Mouse (Mus musculus) testis, adult 2 months (tissue): Measurements from ENCODE around the gene Armc8. TPM values are rescaled to one million over a fixed set of nuclear protein-coding genes. Genes with fewer than 3 reads are reported as not detected.

Source experiments
- H3K27ac ChIP-seq: fragments of 200-500 bp; 2 replicates; pipeline ENCODE4 v1.5.1; 2012; ENCODE audit warnings: low read depth, low read length; ENCODE audit not compliant: control insufficient read depth, insufficient read depth
- H3K27me3 ChIP-seq: fragments of 200-500 bp; 2 replicates; pipeline ENCODE4 v1.6.1; 2012; ENCODE audit warnings: mild to moderate bottlenecking, low read length, moderate library complexity; ENCODE audit not compliant: control insufficient read depth, insufficient read depth
- H3K36me3 ChIP-seq: fragments of 200-500 bp; 2 replicates; pipeline ENCODE4 v1.6.1; 2012; ENCODE audit warnings: mild to moderate bottlenecking, low read length; ENCODE audit not compliant: control insufficient read depth, insufficient read depth
- H3K4me1 ChIP-seq: fragments of 200-500 bp; 2 replicates; pipeline ENCODE4 v1.6.1; 2012; ENCODE audit warnings: low read length; ENCODE audit not compliant: control insufficient read depth, insufficient read depth
- H3K4me3 ChIP-seq: fragments of 200-500 bp; 2 replicates; pipeline ENCODE4 v1.5.1; 2012; ENCODE audit warnings: low read depth, mild to moderate bottlenecking, low read length, moderate library complexity, mixed read lengths; ENCODE audit not compliant: control insufficient read depth
- CTCF ChIP-seq: fragments of 200-500 bp; IDR thresholded peaks from 2 replicates; pipeline ENCODE4 v1.5.1; 2012; ENCODE audit warnings: low read depth, mild to moderate bottlenecking, inconsistent platforms, low read length, moderate library complexity; ENCODE audit not compliant: control insufficient read depth, insufficient read depth, insufficient replicate concordance
- POLR2A ChIP-seq: fragments of 200-500 bp; IDR thresholded peaks from 2 replicates; pipeline ENCODE4 v1.6.1; 2012; ENCODE audit warnings: low read depth, mild to moderate bottlenecking, inconsistent platforms, low read length, moderate library complexity; ENCODE audit not compliant: control insufficient read depth
- polyA plus RNA-seq: library from polyadenylated mRNA; depleted of rRNA; stranded (reverse); fragments of >200 nt; gene quantifications from 2 replicates; pipeline ENCODE4 v1.2.3, GENCODE M21; 2012

Gene Armc8
- polyA plus RNA-seq, 1 experiment: 11.9 TPM

- TF ChIP-seq POLR2A: no peak
- TF ChIP-seq CTCF: no peak
- H3K36me3 ChIP-seq: no peaks in the 10 kb centered on the region
- no peaks in the 10 kb centered on the region for H3K4me1 ChIP-seq
- H3K27ac ChIP-seq: no peak overlapping the region
- H3K4me3 ChIP-seq: no peak overlapping the region
- H3K27me3 ChIP-seq: no peaks in the 10 kb centered on the region
These were observed 62.8 kb downstream of the Armc8 start for GRCm38 (mm10) chr9:99505875-99506274.

- Histone ChIP-seq H3K27ac (no peak overlapping the region), H3K4me1 (no peaks in the 10 kb centered on the region), H3K36me3 (no peaks in the 10 kb centered on the region; the same call in none of the 2 replicates), H3K27me3 (no peaks in the 10 kb centered on the region), H3K4me3 (no peak overlapping the region)
- TF ChIP-seq CTCF: no peak
- no peak for TF ChIP-seq POLR2A
These were observed 69.4 kb downstream of the Armc8 start for GRCm38 (mm10) chr9:99499336-99499735.

- Histone ChIP-seq H3K4me3 (no peak overlapping the region), H3K36me3 (no peaks in the 10 kb centered on the region; the same call in none of the 2 replicates), H3K27me3 (no peaks in the 10 kb centered on the region), H3K4me1 (0 out of 2 replicates have a peak, but pooled peaks cover 3% of the 10 kb centered on the region), H3K27ac (no peak overlapping the region)
- no peak for TF ChIP-seq POLR2A
These were observed 76.0 kb downstream of the Armc8 start for GRCm38 (mm10) chr9:99492634-99493200.

GRCm38 (mm10) chr9:99491050-99491449, 77.6 kb downstream of the Armc8 start:
- Histone ChIP-seq H3K27me3 (no peaks in the 10 kb centered on the region), H3K4me1 (0 out of 2 replicates have a peak, but pooled peaks cover 3% of the 10 kb centered on the region), H3K36me3 (no peaks in the 10 kb centered on the region; the same call in 1 of the 2 replicates), H3K4me3 (no peak overlapping the region), H3K27ac (no peak overlapping the region)
- TF ChIP-seq CTCF (no peak), POLR2A (no peak)

GRCm38 (mm10) chr9:99487841-99488240, 80.9 kb downstream of the Armc8 start:
- Histone ChIP-seq H3K27ac (no peak overlapping the region), H3K4me1 (peaks cover 8% of the 10 kb centered on the region), H3K36me3 (no peaks in the 10 kb centered on the region; the same call in 1 of the 2 replicates), H3K27me3 (no peaks in the 10 kb centered on the region), H3K4me3 (no peak overlapping the region)
- no peak for TF ChIP-seq CTCF
- no peak for TF ChIP-seq POLR2A

GRCm38 (mm10) chr9:99487126-99487695, 81.5 kb downstream of the Armc8 start:
- Histone ChIP-seq H3K27me3 (no peaks in the 10 kb centered on the region), H3K4me3 (no peak overlapping the region), H3K27ac (no peak overlapping the region; the same call in 1 of the 2 replicates), H3K36me3 (no peaks in the 10 kb centered on the region; the same call in 1 of the 2 replicates), H3K4me1 (peaks cover 9% of the 10 kb centered on the region)
- TF ChIP-seq CTCF (no peak), POLR2A (no peak)

GRCm38 (mm10) chr9:99485144-99485543, 83.6 kb downstream of the Armc8 start:
- H3K36me3 ChIP-seq: no peaks in the 10 kb centered on the region; the same call in 1 of the 2 replicates
- H3K4me1 ChIP-seq: peaks cover 9% of the 10 kb centered on the region
- no peaks in the 10 kb centered on the region for H3K27me3 ChIP-seq
- H3K27ac ChIP-seq: no peak overlapping the region
- TF ChIP-seq POLR2A: no peak
- no peak for TF ChIP-seq CTCF
- no peak overlapping the region for H3K4me3 ChIP-seq

GRCm38 (mm10) chr9:99484632-99485031, 84.1 kb downstream of the Armc8 start:
- H3K27ac ChIP-seq: no peak overlapping the region
- TF ChIP-seq CTCF (no peak), POLR2A (no peak)
- H3K27me3 ChIP-seq: no peaks in the 10 kb centered on the region
- no peak overlapping the region for H3K4me3 ChIP-seq
- H3K4me1 ChIP-seq: peaks cover 9% of the 10 kb centered on the region
- no peaks in the 10 kb centered on the region; the same call in 1 of the 2 replicates for H3K36me3 ChIP-seq
